Mouse (Mus musculus): Measurements from ENCODE around the gene Tent4a.

DNA sequence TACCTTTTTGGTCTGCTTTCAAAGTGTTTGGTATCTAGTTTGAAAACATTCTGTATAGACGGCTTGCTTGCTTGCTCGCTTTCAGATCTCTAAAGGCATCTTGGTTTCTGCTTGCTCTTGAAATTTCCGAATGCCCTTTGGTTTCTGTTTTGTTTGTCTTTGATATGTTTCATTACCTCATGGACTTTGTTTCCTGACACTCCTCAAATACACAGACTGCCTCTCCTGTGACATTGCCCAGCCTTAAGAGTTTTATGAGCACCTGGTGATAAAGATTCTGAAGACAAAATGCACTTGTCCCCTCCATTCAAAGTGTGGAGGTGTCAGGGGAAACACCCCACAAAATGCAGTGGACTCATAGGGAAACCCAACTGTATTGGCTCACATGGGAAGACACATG is 29.5 kb upstream of the Tent4a start:
- TF ChIP-seq MEF2A (IDR thresholded peaks at IDR 0.05; ENCODE audit: borderline replicate concordance, low read depth, low read length) (no peak), MAZ (IDR thresholded peaks at IDR 0.05; ENCODE audit: low read depth, low read length) (no peak), JUND (conservative IDR thresholded peaks at IDR 0.05; ENCODE audit: low read depth, low read length) (no peak), SMC3 (IDR thresholded peaks at IDR 0.05; ENCODE audit: low read depth, low read length) (no peak), CTCF (conservative IDR thresholded peaks at IDR 0.05 in 1 of 2, IDR thresholded peaks at IDR 0.05 in 1 of 2; ENCODE audit: low read depth in 2 of 2, low read length in 2 of 2) (no peak), POLR2A (IDR thresholded peaks at IDR 0.05; ENCODE audit: low read depth, low read length) (no peak)

Measured in CH12.LX (cell line).